Mouse (Mus musculus): ENCODE measurements at regions not wholly inside any gene's neighbourhood (a gene's known extent, or its start where the extent isn't known, plus 50 kb on each side); places are given as distances from the start of the nearest gene placed in this dataset.
A peak's percentile ranks its signal among the peaks of the same experiment; 100 is the strongest.

GRCm38 (mm10) chr12:25725774-25726173 is 628.8 kb upstream of the Id2 start:
- Histone ChIP-seq H3K36me3 (ENCODE audit: control insufficient read depth, insufficient read depth, low read length, poor library complexity, severe bottlenecking) (no peaks in the 10 kb centered on the region), H3K27ac (ENCODE audit: insufficient read depth, low read depth, low read length, poor library complexity, severe bottlenecking) (no peak overlapping the region), H3K4me1 (ENCODE audit: control insufficient read depth in 2 of 2, insufficient read depth in 2 of 2, low read length in 2 of 2, poor library complexity in 1 of 2) (no peaks in the 10 kb centered on the region), H3K9ac (ENCODE audit: insufficient read depth, low read depth, low read length, poor library complexity, severe bottlenecking) (no peak overlapping the region), H3K9me3 (ENCODE audit: control insufficient read depth, insufficient read depth, low read depth, low read length) (no peaks in the 10 kb centered on the region), H3K4me3 (ENCODE audit: insufficient read depth in 1 of 2, low read depth in 1 of 2, low read length in 2 of 2, poor library complexity in 1 of 2, severe bottlenecking in 1 of 2) (no peak overlapping the region)
- in situ Hi-C loops (cut with MboI; ENCODE audit: low sequenced_read_pairs in 2 of 2, unreplicated experiment in 2 of 2) = no loop called here
- TF ChIP-seq HCFC1 (IDR thresholded peaks at IDR 0.05; ENCODE audit: borderline replicate concordance, insufficient read depth, low read length) (no peak), ZC3H11A (IDR thresholded peaks at IDR 0.05; ENCODE audit: borderline replicate concordance, low read depth, low read length) (no peak), CHD2 (IDR thresholded peaks at IDR 0.05; ENCODE audit: low read depth, low read length) (no peak), ZNF384 (IDR thresholded peaks at IDR 0.05; ENCODE audit: low read depth, low read length) (no peak), MAFK (IDR thresholded peaks at IDR 0.05; ENCODE audit: insufficient read depth, low read depth, low read length) (no peak)
- no peak for DNase-seq (ENCODE audit: low read depth, low spot score)

DNA sequence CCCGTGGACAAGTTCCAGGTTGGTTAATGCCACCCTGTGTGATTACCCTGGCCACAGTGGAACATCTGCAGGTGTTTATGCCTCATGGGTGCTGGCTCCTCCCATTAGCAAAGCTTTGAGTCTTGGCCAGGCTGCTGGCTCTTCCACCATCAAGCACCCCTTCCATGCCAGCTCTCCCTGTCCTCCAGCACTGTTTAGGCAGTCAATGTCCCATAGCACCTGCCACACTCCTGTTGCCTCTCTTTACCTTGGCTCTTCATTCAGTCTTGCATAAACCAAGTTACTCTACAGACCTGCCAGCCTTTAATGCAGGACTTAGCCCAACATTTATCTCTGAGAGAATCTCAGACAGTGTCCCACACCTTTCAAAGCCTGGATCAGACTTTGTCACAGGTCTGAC is 614.2 kb upstream of the Id2 start:
- no peak overlapping the region for H3K27ac ChIP-seq (ENCODE audit: insufficient read depth, low read depth, low read length, poor library complexity, severe bottlenecking)
- no peak overlapping the region for H3K4me3 ChIP-seq (ENCODE audit: insufficient read depth in 1 of 2, low read depth in 1 of 2, low read length in 2 of 2, poor library complexity in 1 of 2, severe bottlenecking in 1 of 2)
- TF ChIP-seq MAFK (IDR thresholded peaks at IDR 0.05; ENCODE audit: insufficient read depth, low read depth, low read length) (no peak), CHD2 (IDR thresholded peaks at IDR 0.05; ENCODE audit: low read depth, low read length) (no peak)
- DNase-seq (ENCODE audit: low read depth, low spot score) = no peak
- H3K4me1 ChIP-seq (ENCODE audit: control insufficient read depth in 2 of 2, insufficient read depth in 2 of 2, low read length in 2 of 2, poor library complexity in 1 of 2) = no peaks in the 10 kb centered on the region
- no peaks in the 10 kb centered on the region for H3K36me3 ChIP-seq (ENCODE audit: control insufficient read depth, insufficient read depth, low read length, poor library complexity, severe bottlenecking)
- H3K9me3 ChIP-seq (ENCODE audit: control insufficient read depth, insufficient read depth, low read depth, low read length) = no peaks in the 10 kb centered on the region
- in situ Hi-C loops (cut with MboI; ENCODE audit: low sequenced_read_pairs in 2 of 2, unreplicated experiment in 2 of 2) = no loop called here
- no peak overlapping the region for H3K9ac ChIP-seq (ENCODE audit: insufficient read depth, low read depth, low read length, poor library complexity, severe bottlenecking)

GRCm38 (mm10) chr12:25703023-25703400 is 606.1 kb upstream of the Id2 start:
- H3K9ac ChIP-seq (ENCODE audit: insufficient read depth, low read depth, low read length, poor library complexity, severe bottlenecking) = no peak overlapping the region
- H3K36me3 ChIP-seq (ENCODE audit: control insufficient read depth, insufficient read depth, low read length, poor library complexity, severe bottlenecking) = no peaks in the 10 kb centered on the region
- no peaks in the 10 kb centered on the region for H3K4me1 ChIP-seq (ENCODE audit: control insufficient read depth in 2 of 2, insufficient read depth in 2 of 2, low read length in 2 of 2, poor library complexity in 1 of 2)
- in situ Hi-C loops (cut with MboI; ENCODE audit: low sequenced_read_pairs in 2 of 2, unreplicated experiment in 2 of 2) = no loop called here
- no peak overlapping the region for H3K27ac ChIP-seq (ENCODE audit: insufficient read depth, low read depth, low read length, poor library complexity, severe bottlenecking)
- no peak overlapping the region for H3K4me3 ChIP-seq (ENCODE audit: insufficient read depth in 1 of 2, low read depth in 1 of 2, low read length in 2 of 2, poor library complexity in 1 of 2, severe bottlenecking in 1 of 2)
- TF ChIP-seq ZNF384 (IDR thresholded peaks at IDR 0.05; ENCODE audit: low read depth, low read length) (no peak), CHD2 (IDR thresholded peaks at IDR 0.05; ENCODE audit: low read depth, low read length) (no peak), MAFK (IDR thresholded peaks at IDR 0.05; ENCODE audit: insufficient read depth, low read depth, low read length) (no peak), ZC3H11A (IDR thresholded peaks at IDR 0.05; ENCODE audit: borderline replicate concordance, low read depth, low read length) (no peak), HCFC1 (IDR thresholded peaks at IDR 0.05; ENCODE audit: borderline replicate concordance, insufficient read depth, low read length) (no peak)
- no peak for DNase-seq (ENCODE audit: low read depth, low spot score)
- H3K9me3 ChIP-seq (ENCODE audit: control insufficient read depth, insufficient read depth, low read depth, low read length) = no peaks in the 10 kb centered on the region

DNA sequence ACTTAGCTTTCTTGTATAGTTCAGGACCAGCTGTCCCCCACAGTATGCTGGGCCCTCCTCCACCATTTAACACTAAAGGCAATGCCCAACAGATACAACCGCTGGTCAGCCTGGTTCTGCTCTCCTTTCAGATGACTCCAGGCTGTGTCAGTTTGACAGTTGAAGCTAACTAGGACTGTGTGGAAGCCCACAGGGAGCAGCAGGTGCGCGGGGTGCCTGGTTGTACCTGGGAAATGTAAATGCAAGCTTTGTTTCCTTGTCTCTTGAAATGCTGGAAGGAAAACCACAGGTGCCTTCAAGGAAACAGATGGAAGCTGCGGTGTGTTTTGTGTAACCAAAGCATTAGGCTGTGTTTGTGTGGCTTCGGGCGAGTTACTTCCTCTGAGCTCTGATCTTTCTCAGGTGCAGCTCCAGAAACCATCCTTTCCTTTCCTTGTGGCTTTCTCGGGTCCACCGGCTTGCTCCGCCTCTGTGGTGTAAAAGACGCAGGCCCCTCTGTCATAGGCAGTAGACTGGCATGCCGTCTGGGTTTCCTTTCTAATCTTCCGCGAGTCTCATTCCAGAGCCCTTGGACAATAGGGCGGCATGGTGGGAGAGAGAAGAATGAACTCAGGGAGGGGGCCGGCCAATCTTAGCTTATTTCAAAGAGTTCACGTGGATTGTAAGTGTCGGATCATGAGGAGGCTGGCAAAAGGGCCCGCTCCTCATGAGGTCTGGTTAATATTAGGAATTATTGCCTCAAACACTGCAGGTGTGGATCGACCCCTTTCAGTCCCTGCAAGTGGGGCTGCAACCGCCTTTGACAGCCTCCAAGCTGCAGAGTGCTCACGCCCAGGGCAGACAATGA is 605.5 kb upstream of the Id2 start:
- no peak overlapping the region for H3K9ac ChIP-seq (ENCODE audit: insufficient read depth, low read depth, low read length, poor library complexity, severe bottlenecking)
- TF ChIP-seq ZNF384 (IDR thresholded peaks at IDR 0.05; ENCODE audit: low read depth, low read length) (no peak), HCFC1 (IDR thresholded peaks at IDR 0.05; ENCODE audit: borderline replicate concordance, insufficient read depth, low read length) (no peak), ZC3H11A (IDR thresholded peaks at IDR 0.05; ENCODE audit: borderline replicate concordance, low read depth, low read length) (no peak), CHD2 (IDR thresholded peaks at IDR 0.05; ENCODE audit: low read depth, low read length) (no peak), MAFK (IDR thresholded peaks at IDR 0.05; ENCODE audit: insufficient read depth, low read depth, low read length) (no peak)
- H3K36me3 ChIP-seq (ENCODE audit: control insufficient read depth, insufficient read depth, low read length, poor library complexity, severe bottlenecking) = no peaks in the 10 kb centered on the region
- no peaks in the 10 kb centered on the region for H3K9me3 ChIP-seq (ENCODE audit: control insufficient read depth, insufficient read depth, low read depth, low read length)
- no peaks in the 10 kb centered on the region for H3K4me1 ChIP-seq (ENCODE audit: control insufficient read depth in 2 of 2, insufficient read depth in 2 of 2, low read length in 2 of 2, poor library complexity in 1 of 2)
- DNase-seq (ENCODE audit: low read depth, low spot score) = no peak
- H3K27ac ChIP-seq (ENCODE audit: insufficient read depth, low read depth, low read length, poor library complexity, severe bottlenecking) = no peak overlapping the region
- H3K4me3 ChIP-seq (ENCODE audit: insufficient read depth in 1 of 2, low read depth in 1 of 2, low read length in 2 of 2, poor library complexity in 1 of 2, severe bottlenecking in 1 of 2) = no peak overlapping the region
- in situ Hi-C loops (cut with MboI; ENCODE audit: low sequenced_read_pairs in 2 of 2, unreplicated experiment in 2 of 2) = no loop called here

DNA sequence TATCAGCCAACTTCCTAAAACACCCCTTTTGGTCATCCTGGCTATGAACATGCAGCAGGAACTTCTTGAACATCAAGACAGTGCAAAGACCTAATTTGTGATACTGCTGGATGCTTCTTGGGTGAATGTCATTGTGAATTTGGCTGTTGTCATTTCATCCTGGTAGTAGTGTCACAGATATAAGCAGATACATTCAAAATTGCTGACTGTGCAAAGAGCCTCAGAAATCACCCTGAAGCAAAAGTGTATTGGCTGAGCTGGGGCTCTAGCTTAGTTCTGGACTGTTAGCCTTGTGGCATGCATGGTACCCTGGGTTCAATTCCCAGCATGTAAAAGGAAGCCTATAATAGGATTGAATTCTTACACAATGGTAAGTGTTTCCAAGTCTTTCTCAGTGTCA is 590.1 kb upstream of the Id2 start:
- DNase-seq (ENCODE audit: low read depth, low spot score) = no peak
- no peak overlapping the region for H3K27ac ChIP-seq (ENCODE audit: insufficient read depth, low read depth, low read length, poor library complexity, severe bottlenecking)
- TF ChIP-seq HCFC1 (IDR thresholded peaks at IDR 0.05; ENCODE audit: borderline replicate concordance, insufficient read depth, low read length) (no peak), CHD2 (IDR thresholded peaks at IDR 0.05; ENCODE audit: low read depth, low read length) (no peak), MAFK (IDR thresholded peaks at IDR 0.05; ENCODE audit: insufficient read depth, low read depth, low read length) (peak; percentile 67), ZC3H11A (IDR thresholded peaks at IDR 0.05; ENCODE audit: borderline replicate concordance, low read depth, low read length) (no peak), ZNF384 (IDR thresholded peaks at IDR 0.05; ENCODE audit: low read depth, low read length) (no peak)
- in situ Hi-C loops (cut with MboI; ENCODE audit: low sequenced_read_pairs in 2 of 2, unreplicated experiment in 2 of 2) = no loop called here
- H3K36me3 ChIP-seq (ENCODE audit: control insufficient read depth, insufficient read depth, low read length, poor library complexity, severe bottlenecking) = no peaks in the 10 kb centered on the region
- H3K4me1 ChIP-seq (ENCODE audit: control insufficient read depth in 2 of 2, insufficient read depth in 2 of 2, low read length in 2 of 2, poor library complexity in 1 of 2) = no peaks in the 10 kb centered on the region
- no peak overlapping the region for H3K4me3 ChIP-seq (ENCODE audit: insufficient read depth in 1 of 2, low read depth in 1 of 2, low read length in 2 of 2, poor library complexity in 1 of 2, severe bottlenecking in 1 of 2)
- H3K9ac ChIP-seq (ENCODE audit: insufficient read depth, low read depth, low read length, poor library complexity, severe bottlenecking) = no peak overlapping the region
- no peaks in the 10 kb centered on the region for H3K9me3 ChIP-seq (ENCODE audit: control insufficient read depth, insufficient read depth, low read depth, low read length)
